Mouse (Mus musculus) kidney, postnatal 36 days (tissue): Measurements from ENCODE around the gene Gm2237.
"Not testable (repeated sequence)": the region's sequence is repeated elsewhere in the genome, so short reads cannot be mapped to it uniquely, and the experiment has no call there.

Experiments
- DNase-seq, 2 experiments: peaks; one replicate each; pipeline ENCODE4 v3.0.0; 2021 to 2022; ENCODE audit warnings: mixed read lengths in 2 of 2

The Gm2237 gene

GRCm38 (mm10) chr14:19584804-19585667, at the start of gene Gm2237:
Gene Gm2237, minus strand, starts transcription at chr14:19585135.
- peak; percentile 49 to 53 for DNase-seq

GRCm38 (mm10) chr14:19602481-19602880, 17.5 kb upstream of the Gm2237 start, which contains the start of gene Gm5458:
Gene Gm5458, minus strand, starts transcription at chr14:19602581.
- DNase-seq, result not testable (repeated sequence)

GRCm38 (mm10) chr14:19549863-19550262, 35.1 kb downstream of the Gm2237 start, which contains the start of gene Gm2244:
Gene Gm2244, minus strand, starts transcription at chr14:19549963.
- DNase-seq, result not testable (repeated sequence)
